Mouse (Mus musculus): ENCODE data around the gene Alg10b.
"Not testable (repeated sequence)": the region's sequence is repeated elsewhere in the genome, so short reads cannot be mapped to it uniquely, and the experiment has no call there.

The Alg10b gene

DNA sequence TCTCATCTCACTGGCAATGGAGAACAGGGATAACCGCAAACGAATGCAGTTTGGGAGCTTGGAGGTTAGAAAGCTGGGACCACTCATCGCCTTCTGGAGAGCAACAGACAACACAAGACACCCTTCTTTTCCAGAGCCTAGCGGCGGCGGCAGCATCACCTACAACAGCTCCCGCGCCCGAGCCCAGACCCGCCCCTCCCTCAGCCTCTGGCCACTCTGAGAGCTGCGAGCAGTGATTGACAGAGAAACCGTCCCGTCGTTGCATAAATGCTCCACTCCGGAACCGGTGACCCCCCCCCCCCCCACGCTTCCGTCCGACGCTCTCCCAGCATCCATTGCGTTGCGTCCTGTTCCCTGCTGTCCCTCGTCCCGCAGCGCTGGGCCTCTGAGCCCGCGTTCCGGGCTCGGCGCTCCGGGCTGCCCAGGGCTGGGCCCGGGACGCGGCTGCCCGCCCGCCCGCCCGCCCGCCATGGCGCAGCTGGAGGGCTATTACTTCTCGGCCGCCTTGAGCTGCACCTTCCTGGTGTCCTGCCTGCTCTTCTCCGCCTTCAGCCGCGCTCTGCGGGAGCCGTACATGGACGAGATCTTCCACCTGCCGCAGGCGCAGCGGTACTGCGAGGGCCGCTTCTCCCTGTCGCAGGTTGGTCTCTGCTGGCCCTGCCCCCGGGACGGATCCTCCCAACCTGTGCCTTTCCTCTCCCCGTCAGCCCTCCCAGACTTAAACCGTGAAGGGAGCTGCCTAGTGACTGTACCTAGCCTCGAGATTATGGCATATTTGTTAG is at the start of gene Alg10b:
TSS of gene Alg10b (plus strand) at position 343 of the 782 bp plus-strand sequence.
- peak; percentile 76 to 77 for DNase-seq

DNA sequence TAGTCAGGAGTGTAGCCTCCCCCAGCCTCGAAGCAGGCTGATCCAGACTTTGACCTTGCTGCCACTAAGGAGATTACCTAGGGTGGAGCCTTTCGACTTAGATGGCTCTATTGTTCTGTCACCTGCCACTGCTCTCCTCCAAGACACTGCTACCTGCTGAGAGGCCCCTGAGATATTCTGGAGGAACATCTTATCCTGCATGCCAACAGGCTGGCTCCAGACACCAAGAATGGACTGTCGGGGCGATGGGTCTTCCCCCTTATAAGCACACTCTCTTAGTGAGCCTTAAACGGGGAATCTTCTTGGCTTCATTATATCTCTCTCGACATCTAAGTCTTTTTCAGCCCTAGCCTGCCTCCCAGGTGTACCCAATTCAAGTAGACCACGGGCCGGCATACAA is 41.0 kb upstream of the Alg10b start:
- not testable (repeated sequence) for DNase-seq

DNA sequence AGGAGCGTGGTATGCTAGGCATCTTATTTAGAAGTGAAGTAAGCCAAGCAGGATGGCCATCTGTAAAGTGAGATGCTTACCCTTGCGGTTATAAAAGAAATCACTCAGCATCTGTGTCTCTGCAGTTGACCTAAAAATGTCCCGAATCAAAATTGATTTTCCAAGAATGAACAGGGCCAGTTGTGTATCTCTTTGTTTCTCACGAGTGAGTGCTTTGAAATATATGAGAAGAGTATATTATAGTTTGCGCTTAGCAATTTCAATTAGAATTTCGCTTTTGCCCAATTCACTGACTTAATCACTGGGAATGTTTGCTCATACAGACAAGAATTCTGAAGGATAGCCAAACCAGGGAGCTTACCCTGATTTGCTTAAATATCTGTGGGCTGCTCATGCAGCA is 40.6 kb upstream of the Alg10b start:
- DNase-seq: no peak

DNA sequence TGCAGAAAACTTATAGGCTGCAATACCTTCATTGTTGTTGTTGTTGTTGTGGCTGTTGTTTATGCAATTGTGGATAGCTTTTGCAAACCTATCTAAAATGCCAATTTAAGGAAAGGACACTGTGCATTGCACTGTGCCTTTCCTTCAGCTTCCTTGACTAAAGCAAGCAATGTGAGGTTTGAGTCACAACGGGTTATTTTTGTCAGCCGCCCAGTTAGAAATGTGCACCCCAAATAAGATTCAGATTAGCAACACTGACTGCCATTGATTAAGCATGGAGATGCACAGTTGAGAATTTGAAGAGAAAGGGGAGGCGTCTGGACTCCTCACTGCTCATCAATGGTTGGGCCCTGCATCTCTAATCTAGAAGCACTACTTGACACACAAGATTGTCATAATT is 39.4 kb upstream of the Alg10b start:
- no peak for DNase-seq

DNA sequence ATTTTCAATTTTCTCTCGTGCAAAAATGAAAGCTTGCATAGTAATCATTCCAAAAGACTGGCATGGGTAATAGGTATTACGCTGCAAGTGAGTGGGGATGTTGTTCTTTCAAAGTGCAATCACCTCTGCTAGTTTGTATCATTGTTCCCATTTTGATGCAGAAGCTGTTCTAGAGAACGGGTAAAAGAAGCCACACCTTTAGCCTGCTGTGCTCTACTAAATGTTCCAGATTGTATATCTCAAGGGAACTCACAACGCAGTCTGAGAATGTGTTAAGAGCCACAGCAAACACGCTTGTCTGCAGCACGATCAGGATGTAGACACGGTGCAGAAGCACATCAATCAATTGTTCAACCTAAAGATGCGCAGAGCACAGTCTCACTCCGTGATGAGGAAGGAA is 34.6 kb upstream of the Alg10b start:
- no peak for DNase-seq

DNA sequence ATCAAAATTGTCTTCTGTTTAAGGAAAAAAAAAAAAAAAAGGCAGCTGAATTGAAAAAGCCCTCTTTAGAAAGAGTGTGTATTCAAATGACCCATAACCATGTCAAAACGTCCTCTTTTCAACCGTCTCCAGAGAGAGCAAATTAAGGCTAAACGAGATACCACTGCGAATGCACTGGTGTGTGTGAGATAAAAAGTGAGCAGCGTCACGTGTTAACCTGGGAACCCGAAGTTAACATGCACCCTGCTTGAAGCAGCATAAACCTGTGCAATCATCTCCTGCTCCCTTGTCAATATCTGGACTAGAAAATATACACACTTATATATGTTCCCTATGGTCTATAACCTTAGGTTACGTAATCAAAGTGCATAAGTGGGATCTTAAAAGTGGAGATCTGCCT is 10.2 kb upstream of the Alg10b start:
- DNase-seq: no peak

DNA sequence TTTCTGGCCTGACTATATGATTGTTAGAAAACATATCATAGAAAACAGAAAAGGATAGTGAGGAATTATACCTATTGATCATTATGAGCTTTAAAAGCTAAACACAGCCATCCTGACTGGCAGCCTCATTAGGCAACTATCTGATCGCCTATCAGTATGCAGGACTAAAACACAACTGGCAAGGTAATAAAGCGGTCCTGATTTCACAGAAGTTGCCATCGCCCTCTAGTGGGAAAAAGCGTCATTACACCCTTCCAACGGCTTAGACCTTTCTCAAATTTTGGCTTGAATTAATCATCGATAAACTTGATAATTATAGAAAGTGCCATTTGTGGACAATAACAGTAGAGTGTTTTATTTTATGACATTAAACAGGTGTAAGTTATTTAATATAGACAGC is 9.2 kb upstream of the Alg10b start:
- peak; percentile 63 to 67 for DNase-seq

DNA sequence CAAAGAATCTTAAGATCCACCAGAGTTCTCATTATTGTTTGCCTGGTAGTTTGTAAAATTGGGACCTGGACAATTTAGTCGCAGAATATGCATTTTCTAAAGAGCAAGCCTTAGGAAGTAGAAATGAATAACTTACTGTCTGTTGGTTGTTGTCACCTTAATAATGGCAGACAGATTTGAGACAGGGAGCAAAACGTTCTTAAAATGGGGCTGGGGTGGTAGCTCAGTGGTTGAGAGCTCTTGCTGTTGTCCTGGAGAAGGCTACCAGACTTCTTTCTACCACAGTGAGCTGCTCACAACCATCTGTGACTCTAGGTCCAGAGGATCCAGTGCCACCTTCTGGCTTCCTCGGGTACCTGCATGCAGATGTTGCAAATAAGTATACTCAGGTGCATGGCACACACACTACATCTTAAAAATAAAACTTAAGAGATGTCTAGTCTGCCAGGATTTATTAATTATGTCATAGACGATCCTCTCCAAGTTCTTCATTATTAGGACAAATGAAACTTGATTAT is 1.0 kb downstream of the Alg10b start:
- peak; percentile 45 to 54 for DNase-seq

DNA sequence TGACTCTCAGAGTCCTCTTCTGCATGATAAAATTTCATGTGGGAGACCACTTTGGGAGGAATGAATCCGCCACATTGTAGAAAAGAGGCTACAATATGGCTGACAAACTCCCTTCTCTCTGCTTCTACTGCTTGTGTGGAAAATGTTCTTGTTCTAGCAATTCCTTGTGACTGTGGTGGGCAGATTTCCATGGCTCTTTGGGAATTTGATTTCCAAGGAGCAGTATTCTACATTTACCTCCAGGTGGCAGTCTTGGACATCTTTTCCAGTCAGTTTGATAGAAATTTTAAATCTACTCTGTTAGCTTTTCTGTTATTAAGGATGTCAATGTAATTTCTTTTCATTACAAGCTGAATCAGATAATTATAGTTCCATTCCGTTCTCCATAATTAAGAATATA is 13.5 kb downstream of the Alg10b start:
- DNase-seq: no peak

DNA sequence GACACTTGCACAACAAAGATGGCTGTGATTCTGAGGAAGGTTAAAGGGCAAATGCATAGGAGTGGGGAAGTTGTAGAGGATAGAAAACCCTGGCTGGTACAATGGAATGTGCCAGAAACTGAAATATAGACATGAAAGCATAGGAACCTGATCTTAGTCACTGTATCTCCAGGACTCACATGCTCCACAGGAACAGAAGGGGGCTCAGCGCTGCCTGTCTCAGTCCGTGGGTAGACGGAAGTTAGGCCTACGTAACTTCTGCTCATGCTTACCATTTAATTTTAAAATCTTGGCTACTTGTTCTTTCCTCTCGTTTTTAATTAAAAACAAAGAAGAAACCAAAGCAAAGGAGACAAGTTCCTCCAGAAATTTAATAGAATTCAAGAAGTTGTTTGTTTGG is 20.0 kb downstream of the Alg10b start:
- no peak for DNase-seq

DNA sequence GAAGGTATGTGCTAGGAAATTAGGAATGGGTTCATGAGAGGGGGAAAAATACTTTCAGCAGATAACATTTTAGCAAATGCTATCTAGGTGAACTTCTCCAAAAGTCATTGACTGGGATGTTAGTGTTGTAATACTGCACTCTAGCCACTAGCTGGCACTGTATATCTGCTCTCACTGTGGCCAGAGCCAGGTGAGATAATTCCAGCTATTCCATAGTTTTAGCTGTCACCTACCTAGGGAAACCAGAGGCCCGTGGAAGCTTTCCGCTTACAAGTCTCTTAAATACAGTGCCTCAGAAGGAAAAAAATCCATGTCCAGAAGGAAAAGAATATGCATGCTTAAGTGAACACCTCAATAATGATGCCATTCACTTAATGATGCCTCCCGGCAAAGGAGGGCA is 25.6 kb downstream of the Alg10b start:
- no peak for DNase-seq

DNA sequence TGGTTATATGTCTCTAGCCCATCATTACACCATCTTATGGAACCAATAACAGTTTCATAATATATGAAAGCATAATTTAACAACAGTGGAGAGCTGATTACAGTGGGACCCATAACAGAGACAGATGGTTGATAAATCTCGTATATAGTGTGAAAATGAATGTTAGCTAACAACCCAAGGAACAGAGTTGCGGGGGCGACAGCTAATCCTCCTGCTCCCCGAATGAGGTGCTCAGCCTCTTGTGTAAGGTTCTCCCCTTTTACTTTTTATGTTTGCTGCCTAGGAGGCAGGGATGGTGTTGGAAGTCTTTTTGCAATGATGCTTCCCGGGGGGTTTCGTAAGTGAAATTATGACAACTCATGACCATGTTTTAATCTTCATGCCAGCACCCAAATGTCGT is 58.8 kb downstream of the Alg10b start:
- DNase-seq: no peak

All from B cell, adult 2 months (primary cell).